Mouse (Mus musculus) megakaryocyte, adult 5-6 weeks (primary cell): ENCODE measurements around the gene Cluh. TPM values are rescaled to one million over a fixed set of nuclear protein-coding genes. Genes with fewer than 3 reads are reported as not detected.

Experiments used
- ATAC-seq: 2 replicates; pipeline ENCODE4 v1.8.0; 2016; ENCODE audit warnings: mild to moderate bottlenecking, inconsistent platforms; ENCODE audit not compliant: poor library complexity, severe bottlenecking
- total RNA-seq, 2 experiments: library from RNA; stranded (forward) in 1 of 2; stranded (reverse) in 1 of 2; fragments of 153-499, 151-499 nt in 1 of 2; fragments of 221-1000, 200-1000 nt in 1 of 2; gene quantifications; 2 replicates each; pipeline versions ENCODE4 v1.2.3 to v1.2.4; 2015 to 2017

The Cluh gene
- total RNA-seq, 2 experiments from 2014 or later = 13.7 TPM

- no peak for ATAC-seq
These were observed 9.7 kb upstream of the Cluh start for GRCm38 (mm10) chr11:74639628-74640027.

GRCm38 (mm10) chr11:74647966-74648365 is 1.3 kb upstream of the Cluh start:
- peak; percentile 65 for ATAC-seq

GRCm38 (mm10) chr11:74648676-74649075 is 619 bp upstream of the Cluh start:
- no peak for ATAC-seq

GRCm38 (mm10) chr11:74649647-74650551 is 604 bp downstream of the Cluh start:
- ATAC-seq = no peak

- ATAC-seq = no peak
These were observed 1.3 kb downstream of the Cluh start for GRCm38 (mm10) chr11:74650576-74651100.

GRCm38 (mm10) chr11:74652791-74653191 is 3.5 kb downstream of the Cluh start:
- ATAC-seq = no peak

GRCm38 (mm10) chr11:74653385-74653784 is 4.1 kb downstream of the Cluh start:
- no peak for ATAC-seq

- ATAC-seq = no peak
These were observed 6.6 kb downstream of the Cluh start for GRCm38 (mm10) chr11:74655941-74656340.

GRCm38 (mm10) chr11:74660336-74660735 is 11.0 kb downstream of the Cluh start:
- ATAC-seq = no peak

GRCm38 (mm10) chr11:74661641-74662040 is 12.3 kb downstream of the Cluh start:
- ATAC-seq = no peak

- ATAC-seq = no peak
These were observed 12.9 kb downstream of the Cluh start for GRCm38 (mm10) chr11:74662221-74662620.

- 0 out of 2 replicates have a peak, but pooled peaks have one; percentile 21 for ATAC-seq
These were observed 15.0 kb downstream of the Cluh start for GRCm38 (mm10) chr11:74664279-74664678.

GRCm38 (mm10) chr11:74664906-74665305 is 15.6 kb downstream of the Cluh start:
- ATAC-seq = no peak

GRCm38 (mm10) chr11:74665631-74666283 is 16.5 kb downstream of the Cluh start:
- no peak for ATAC-seq

- no peak for ATAC-seq
These were observed 17.0 kb downstream of the Cluh start for GRCm38 (mm10) chr11:74666284-74666652.

GRCm38 (mm10) chr11:74666776-74667581 is 17.7 kb downstream of the Cluh start:
- no peak for ATAC-seq

GRCm38 (mm10) chr11:74667582-74668010 is 18.3 kb downstream of the Cluh start:
- no peak for ATAC-seq

- ATAC-seq = no peak
These were observed 19.2 kb downstream of the Cluh start for GRCm38 (mm10) chr11:74668466-74668865.

GRCm38 (mm10) chr11:74668971-74669370 is 19.7 kb downstream of the Cluh start:
- no peak for ATAC-seq

GRCm38 (mm10) chr11:74670151-74670550 is 20.9 kb downstream of the Cluh start:
- no peak for ATAC-seq

- ATAC-seq = no peak
These were observed 21.7 kb downstream of the Cluh start for GRCm38 (mm10) chr11:74671013-74671412.
